Mouse (Mus musculus): Measurements from ENCODE around the gene Sorcs3.

Sorcs3 gene

GRCm38 (mm10) chr19:48285602-48286225 is 79.9 kb downstream of the Sorcs3 start:
- DNase-seq (ENCODE audit: low spot score in 2 of 2): no peak

GRCm38 (mm10) chr19:48294251-48294650 is 88.4 kb downstream of the Sorcs3 start:
- DNase-seq (ENCODE audit: low spot score in 2 of 2): no peak

- DNase-seq (ENCODE audit: low spot score in 2 of 2): no peak
Observed at GRCm38 (mm10) chr19:48298384-48298783, 92.6 kb downstream of the Sorcs3 start.

GRCm38 (mm10) chr19:48300440-48301231 is 94.8 kb downstream of the Sorcs3 start:
- DNase-seq (ENCODE audit: low spot score in 2 of 2): no peak

GRCm38 (mm10) chr19:48301300-48301699 is 95.5 kb downstream of the Sorcs3 start:
- DNase-seq (ENCODE audit: low spot score in 2 of 2): no peak

- DNase-seq (ENCODE audit: low spot score in 2 of 2): no peak
Observed at GRCm38 (mm10) chr19:48308341-48308740, 102.5 kb downstream of the Sorcs3 start.

GRCm38 (mm10) chr19:48309531-48310337 is 103.9 kb downstream of the Sorcs3 start:
- no peak for DNase-seq (ENCODE audit: low spot score in 2 of 2)

- DNase-seq (ENCODE audit: low spot score in 2 of 2): no peak
Observed at GRCm38 (mm10) chr19:48310338-48310710, 104.5 kb downstream of the Sorcs3 start.

- DNase-seq (ENCODE audit: low spot score in 2 of 2): no peak
Observed at GRCm38 (mm10) chr19:48313776-48314175, 108.0 kb downstream of the Sorcs3 start.

GRCm38 (mm10) chr19:48327115-48327514 is 121.3 kb downstream of the Sorcs3 start:
- DNase-seq (ENCODE audit: low spot score in 2 of 2): no peak

GRCm38 (mm10) chr19:48328171-48328570 is 122.3 kb downstream of the Sorcs3 start:
- DNase-seq (ENCODE audit: low spot score in 2 of 2): no peak

- no peak for DNase-seq (ENCODE audit: low spot score in 2 of 2)
Observed at GRCm38 (mm10) chr19:48331640-48332039, 125.8 kb downstream of the Sorcs3 start.

- no peak for DNase-seq (ENCODE audit: low spot score in 2 of 2)
Observed at GRCm38 (mm10) chr19:48333085-48333484, 127.3 kb downstream of the Sorcs3 start.

GRCm38 (mm10) chr19:48337461-48337860 is 131.6 kb downstream of the Sorcs3 start:
- no peak for DNase-seq (ENCODE audit: low spot score in 2 of 2)

- no peak for DNase-seq (ENCODE audit: low spot score in 2 of 2)
Observed at GRCm38 (mm10) chr19:48338098-48338497, 132.3 kb downstream of the Sorcs3 start.

GRCm38 (mm10) chr19:48342770-48343169 is 136.9 kb downstream of the Sorcs3 start:
- DNase-seq (ENCODE audit: low spot score in 2 of 2): no peak

GRCm38 (mm10) chr19:48343442-48343841 is 137.6 kb downstream of the Sorcs3 start:
- no peak for DNase-seq (ENCODE audit: low spot score in 2 of 2)

GRCm38 (mm10) chr19:48347116-48347515 is 141.3 kb downstream of the Sorcs3 start:
- no peak for DNase-seq (ENCODE audit: low spot score in 2 of 2)

- DNase-seq (ENCODE audit: low spot score in 2 of 2): no peak
Observed at GRCm38 (mm10) chr19:48356806-48357205, 151.0 kb downstream of the Sorcs3 start.

- no peak for DNase-seq (ENCODE audit: low spot score in 2 of 2)
Observed at GRCm38 (mm10) chr19:48362167-48362566, 156.3 kb downstream of the Sorcs3 start.

- DNase-seq (ENCODE audit: low spot score in 2 of 2): peak; percentile 40 to 46
Observed at GRCm38 (mm10) chr19:48368056-48368455, 162.2 kb downstream of the Sorcs3 start.

GRCm38 (mm10) chr19:48371787-48372186 is 166.0 kb downstream of the Sorcs3 start:
- DNase-seq (ENCODE audit: low spot score in 2 of 2): no peak
